Mouse (Mus musculus): ENCODE data around the gene Tead1. TPM values are rescaled to one million over a fixed set of nuclear protein-coding genes. Genes with fewer than 3 reads are reported as not detected.

Gene Tead1
- polyA plus RNA-seq, 1 experiment from 2014 or later, result 1.7 TPM

- Histone ChIP-seq H3K4me1 (replicated peaks) (no peaks in the 10 kb centered on the region), H3K27me3 (peaks cover 16% of the 10 kb centered on the region), H3K4me3 (replicated peaks) (no peak overlapping the region), H3K9ac (no peak overlapping the region), H3K36me3 (no peaks in the 10 kb centered on the region), H3K4me2 (no peak overlapping the region), H3K9me3 (replicated peaks) (no peaks in the 10 kb centered on the region), H3K27ac (no peak overlapping the region)
- 76% methylated on average over 8 of the region's 8 CpGs for WGBS (ENCODE audit: insufficient replicate concordance)
- no peak for DNase-seq
- no peak for ATAC-seq (ENCODE audit: low read depth)
These were observed 185.1 kb downstream of the Tead1 start for GRCm38 (mm10) chr7:112864188-112864587.

GRCm38 (mm10) chr7:112865739-112866138 lies 186.6 kb downstream of the Tead1 start:
- no peaks in the 10 kb centered on the region for H3K36me3 ChIP-seq
- H3K9me3 ChIP-seq (replicated peaks), result no peaks in the 10 kb centered on the region
- WGBS (ENCODE audit: insufficient replicate concordance), result 2% methylated on average over 2 of the region's 2 CpGs
- no peak overlapping the region for H3K27ac ChIP-seq
- H3K9ac ChIP-seq, result no peak overlapping the region
- ATAC-seq (ENCODE audit: low read depth) (no peak), DNase-seq (no peak)
- H3K4me1 ChIP-seq (replicated peaks), result no peaks in the 10 kb centered on the region
- no peak overlapping the region for H3K4me3 ChIP-seq (replicated peaks)
- no peak overlapping the region for H3K4me2 ChIP-seq
- H3K27me3 ChIP-seq, result peaks cover 16% of the 10 kb centered on the region

DNA sequence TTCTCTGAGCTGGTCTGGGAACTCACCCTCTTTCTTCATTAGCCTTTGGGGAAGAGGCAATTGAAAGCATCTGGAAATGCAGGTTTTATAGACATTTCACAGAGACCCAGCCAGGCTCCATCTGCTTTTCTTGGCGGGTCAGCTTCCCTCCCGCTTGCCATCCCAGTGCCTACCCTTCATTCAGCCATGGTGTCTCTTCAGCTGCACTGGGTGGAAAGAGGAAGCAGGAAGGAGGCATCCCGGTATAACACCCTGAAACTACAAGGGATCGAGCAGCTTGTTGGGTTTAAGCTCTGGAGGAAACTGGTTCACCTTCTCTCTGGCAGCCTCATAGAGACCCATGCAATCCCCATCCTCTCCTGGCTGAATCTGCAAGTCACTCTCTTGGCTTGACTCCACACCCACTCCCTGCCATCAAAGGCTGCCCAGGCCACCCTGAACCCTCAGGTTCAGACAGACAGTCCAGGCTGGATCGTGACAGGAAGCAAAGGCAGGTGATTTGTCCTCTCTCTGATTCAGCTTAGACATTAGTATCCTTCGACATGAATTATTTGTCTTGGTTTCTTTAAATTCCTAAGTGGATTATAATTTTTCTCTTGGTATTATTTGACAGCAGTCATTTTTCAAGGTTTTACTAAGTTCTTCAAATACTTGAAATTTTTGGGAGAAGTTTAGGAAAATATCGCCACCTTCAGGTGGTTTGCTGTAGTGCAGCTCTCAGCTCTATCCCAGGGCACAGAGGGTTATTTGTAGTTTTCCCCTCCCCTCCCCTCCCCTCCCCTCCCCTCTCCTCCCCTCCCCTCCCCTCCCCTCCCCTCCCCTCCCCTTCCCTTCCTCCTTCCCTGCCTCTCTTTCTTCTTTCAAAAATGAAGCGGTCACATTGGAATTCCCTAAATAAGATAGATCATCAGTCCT lies 189.7 kb downstream of the Tead1 start:
- no peaks in the 10 kb centered on the region for H3K4me1 ChIP-seq (replicated peaks)
- H3K9ac ChIP-seq, result no peak overlapping the region
- peaks cover 6% of the 10 kb centered on the region; the same call in 1 of the 2 replicates for H3K27me3 ChIP-seq
- no peak overlapping the region for H3K4me3 ChIP-seq (replicated peaks)
- H3K36me3 ChIP-seq, result no peaks in the 10 kb centered on the region
- DNase-seq (no peak), ATAC-seq (ENCODE audit: low read depth) (no peak)
- H3K4me2 ChIP-seq, result no peak overlapping the region
- H3K9me3 ChIP-seq (replicated peaks), result no peaks in the 10 kb centered on the region
- WGBS (ENCODE audit: insufficient replicate concordance), result 44% methylated on average over 7 of the region's 8 CpGs
- no peak overlapping the region for H3K27ac ChIP-seq

DNA sequence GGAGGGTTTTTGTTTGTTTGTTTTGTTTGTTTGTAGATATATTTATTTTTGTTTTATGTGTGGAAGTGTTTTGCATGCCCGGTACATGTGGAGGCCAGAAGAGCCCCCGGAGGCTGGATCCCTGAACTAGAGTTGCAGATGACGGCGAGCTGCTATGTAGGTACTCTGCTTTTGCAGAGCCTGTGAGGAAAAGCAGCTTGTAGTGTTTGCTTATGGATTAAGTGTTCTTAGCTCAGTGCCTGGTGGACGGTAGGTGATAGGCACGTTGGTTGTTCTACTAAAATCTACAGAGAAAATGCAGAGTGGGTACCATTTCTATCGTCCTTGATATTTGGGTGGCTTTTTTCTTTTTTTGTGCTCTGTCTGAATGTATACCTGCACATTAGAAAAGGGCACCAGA lies 192.6 kb downstream of the Tead1 start:
- Histone ChIP-seq H3K9ac (no peak overlapping the region), H3K36me3 (no peaks in the 10 kb centered on the region), H3K9me3 (replicated peaks) (no peaks in the 10 kb centered on the region), H3K4me1 (replicated peaks) (no peaks in the 10 kb centered on the region), H3K27me3 (peaks cover 6% of the 10 kb centered on the region; the same call in 1 of the 2 replicates), H3K4me2 (no peak overlapping the region), H3K27ac (no peak overlapping the region), H3K4me3 (replicated peaks) (no peak overlapping the region)
- DNase-seq (no peak), ATAC-seq (ENCODE audit: low read depth) (no peak)
- 65% methylated on average over 7 of the region's 7 CpGs for WGBS (ENCODE audit: insufficient replicate concordance)

GRCm38 (mm10) chr7:112872435-112873196 lies 193.5 kb downstream of the Tead1 start:
- no peak for DNase-seq
- 67% methylated on average over 9 of the region's 9 CpGs for whole genome bisulfite sequencing (ENCODE audit: insufficient replicate concordance)
- H3K4me1 ChIP-seq (replicated peaks), result no peaks in the 10 kb centered on the region

GRCm38 (mm10) chr7:112876128-112876527 lies 197.0 kb downstream of the Tead1 start:
- ATAC-seq (ENCODE audit: low read depth) (no peak), DNase-seq (no peak)
- Histone ChIP-seq H3K27ac (no peak overlapping the region), H3K9me3 (replicated peaks) (no peaks in the 10 kb centered on the region), H3K36me3 (no peaks in the 10 kb centered on the region), H3K4me2 (no peak overlapping the region), H3K4me3 (replicated peaks) (no peak overlapping the region), H3K9ac (no peak overlapping the region), H3K27me3 (no peaks in the 10 kb centered on the region), H3K4me1 (replicated peaks) (no peaks in the 10 kb centered on the region)
- WGBS (ENCODE audit: insufficient replicate concordance), result 71% methylated on average over 10 of the region's 10 CpGs

More at GRCm38 (mm10) chr7:112872435-112873196, 193.5 kb downstream of the Tead1 start:
- Histone ChIP-seq H3K36me3 (no peaks in the 10 kb centered on the region), H3K27me3 (peaks cover under 1% of the 10 kb centered on the region; the same call in 1 of the 2 replicates), H3K9me3 (replicated peaks) (no peaks in the 10 kb centered on the region), H3K4me2 (no peak overlapping the region), H3K9ac (no peak overlapping the region), H3K4me3 (replicated peaks) (no peak overlapping the region), H3K27ac (no peak overlapping the region)
- ATAC-seq (ENCODE audit: low read depth), result no peak

GRCm38 (mm10) chr7:112883791-112884274 lies 204.7 kb downstream of the Tead1 start:
- Histone ChIP-seq H3K27me3 (no peaks in the 10 kb centered on the region), H3K4me3 (replicated peaks) (no peak overlapping the region), H3K27ac (no peak overlapping the region), H3K36me3 (no peaks in the 10 kb centered on the region), H3K9me3 (replicated peaks) (no peaks in the 10 kb centered on the region), H3K4me2 (no peak overlapping the region), H3K9ac (no peak overlapping the region), H3K4me1 (replicated peaks) (no peaks in the 10 kb centered on the region)
- no peak for DNase-seq
- no peak for ATAC-seq (ENCODE audit: low read depth)
- WGBS (ENCODE audit: insufficient replicate concordance), result 58% methylated on average over 8 of the region's 8 CpGs

GRCm38 (mm10) chr7:112885546-112885945 lies 206.4 kb downstream of the Tead1 start:
- no peak for ATAC-seq (ENCODE audit: low read depth)
- no peaks in the 10 kb centered on the region for H3K9me3 ChIP-seq (replicated peaks)
- no peaks in the 10 kb centered on the region for H3K4me1 ChIP-seq (replicated peaks)
- H3K9ac ChIP-seq, result no peak overlapping the region
- H3K4me2 ChIP-seq, result no peak overlapping the region
- H3K27ac ChIP-seq, result no peak overlapping the region
- H3K4me3 ChIP-seq (replicated peaks), result no peak overlapping the region
- no peaks in the 10 kb centered on the region for H3K36me3 ChIP-seq
- WGBS (ENCODE audit: insufficient replicate concordance), result 67% methylated on average over 8 of the region's 8 CpGs
- no peaks in the 10 kb centered on the region for H3K27me3 ChIP-seq
- DNase-seq, result no peak

- no peak overlapping the region for H3K27ac ChIP-seq
- ATAC-seq (ENCODE audit: low read depth) (no peak), DNase-seq (no peak)
- H3K36me3 ChIP-seq, result no peaks in the 10 kb centered on the region
- H3K27me3 ChIP-seq, result no peaks in the 10 kb centered on the region
- no peak overlapping the region for H3K4me3 ChIP-seq (replicated peaks)
- H3K9ac ChIP-seq, result no peak overlapping the region
- no peak overlapping the region for H3K4me2 ChIP-seq
- no peaks in the 10 kb centered on the region for H3K9me3 ChIP-seq (replicated peaks)
- WGBS (ENCODE audit: insufficient replicate concordance), result 60% methylated on average over 6 of the region's 6 CpGs
- H3K4me1 ChIP-seq (replicated peaks), result no peaks in the 10 kb centered on the region
These were observed 212.8 kb downstream of the Tead1 start for GRCm38 (mm10) chr7:112891883-112892282.

DNA sequence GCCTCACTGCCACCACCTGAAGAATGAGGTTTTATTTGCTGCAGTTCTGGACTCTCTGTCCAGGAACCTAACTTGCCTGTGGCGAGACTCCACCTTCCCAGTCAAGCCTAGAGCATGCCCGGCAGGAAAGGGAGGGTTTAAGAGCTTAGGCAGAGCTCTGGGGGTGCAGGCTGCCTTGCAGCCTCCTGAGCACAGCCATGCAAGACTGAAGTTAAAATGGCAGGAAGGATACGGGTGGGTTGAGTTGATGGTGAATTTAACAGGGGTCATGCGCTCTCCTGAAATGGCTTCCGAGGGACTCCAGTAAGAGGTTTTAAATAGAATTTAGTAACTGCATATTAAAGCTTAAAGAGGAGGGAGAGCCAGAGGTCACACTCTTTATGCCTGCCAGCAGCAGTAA lies 213.5 kb downstream of the Tead1 start:
- Histone ChIP-seq H3K36me3 (no peaks in the 10 kb centered on the region), H3K9ac (no peak overlapping the region), H3K27me3 (no peaks in the 10 kb centered on the region), H3K4me3 (replicated peaks) (no peak overlapping the region), H3K4me1 (replicated peaks) (no peaks in the 10 kb centered on the region), H3K9me3 (replicated peaks) (no peaks in the 10 kb centered on the region), H3K4me2 (no peak overlapping the region), H3K27ac (no peak overlapping the region)
- DNase-seq (no peak), ATAC-seq (ENCODE audit: low read depth) (no peak)
- 66% methylated on average over 5 of the region's 5 CpGs for WGBS (ENCODE audit: insufficient replicate concordance)

- Histone ChIP-seq H3K4me1 (replicated peaks) (no peaks in the 10 kb centered on the region), H3K27me3 (no peaks in the 10 kb centered on the region), H3K9me3 (replicated peaks) (no peaks in the 10 kb centered on the region), H3K27ac (no peak overlapping the region), H3K4me2 (no peak overlapping the region), H3K36me3 (no peaks in the 10 kb centered on the region), H3K4me3 (replicated peaks) (no peak overlapping the region), H3K9ac (no peak overlapping the region)
- WGBS (ENCODE audit: insufficient replicate concordance), result 74% methylated on average over 2 of the region's 2 CpGs
- ATAC-seq (ENCODE audit: low read depth) (no peak), DNase-seq (no peak)
These were observed 217.2 kb downstream of the Tead1 start for GRCm38 (mm10) chr7:112896363-112896762.

Data from liver, embryonic 13.5 days (tissue).